ENCODE assay signal across 8 mouse cellular contexts in genomic region chr1:59913869-59914225, GRCm38 (mm10). TPM values are rescaled to one million over a fixed set of nuclear protein-coding genes. Genes with fewer than 3 reads are reported as not detected.
DNase-seq lines count a peak whose midpoint lies in the region; ATAC-seq and TF ChIP-seq lines count a peak whose summit lies in the region.

No protein-coding gene starts in this region.

- H3K4me2 ChIP-seq in embryonic facial prominence, embryonic 14.5 days (ENCODE audit: low read depth, low read length): peak overlapping the region; percentile 78
- H3K4me2 ChIP-seq in hindbrain, embryonic 14.5 days (replicated peaks): peak overlapping the region; percentile 83
- H3K4me2 ChIP-seq in stomach, embryonic 15.5 days: peak overlapping the region; percentile 61

- WGBS in embryonic facial prominence, embryonic 14.5 days: 4% methylated on average over 12 of the region's 12 CpGs
- 4% methylated on average over 12 of the region's 12 CpGs for WGBS in hindbrain, embryonic 14.5 days
- 2% methylated on average over 12 of the region's 12 CpGs for WGBS in stomach, embryonic 15.5 days

- peaks cover 24% of the 10 kb centered on the region for H3K79me3 ChIP-seq in C2C12 (ENCODE audit: low read depth)

- intact Hi-C loops in heart, postnatal 36 days (cut with DNase I): loop anchor here (2.0 kb wide), 1 partner anchor 27 kb away; no protein-coding TSS in a partner anchor

- H3K4me3 ChIP-seq in C2C12 (ENCODE audit: insufficient read depth, poor library complexity, severe bottlenecking): peak overlapping the region; percentile 78
- peak overlapping the region; percentile 99 for H3K4me3 ChIP-seq in embryonic facial prominence, embryonic 14.5 days (ENCODE audit: low read depth, low read length)
- peak overlapping the region; percentile 99 for H3K4me3 ChIP-seq in hindbrain, embryonic 14.5 days (replicated peaks; ENCODE audit: low read length)
- H3K4me3 ChIP-seq in stomach, embryonic 15.5 days (replicated peaks): peak overlapping the region; percentile 85

- TF ChIP-seq CTCF in C2C12 (IDR thresholded peaks at IDR 0.05; ENCODE audit: control insufficient read depth, insufficient read depth, insufficient read length): no peak

- H3K36me3 ChIP-seq in C2C12 (ENCODE audit: control insufficient read depth, insufficient read depth): no peaks in the 10 kb centered on the region
- H3K36me3 ChIP-seq in embryonic facial prominence, embryonic 14.5 days (ENCODE audit: control insufficient read depth, insufficient read depth, low read length): no peaks in the 10 kb centered on the region
- H3K36me3 ChIP-seq in hindbrain, embryonic 14.5 days (replicated peaks; ENCODE audit: control insufficient read depth, insufficient read depth): no peaks in the 10 kb centered on the region
- no peaks in the 10 kb centered on the region for H3K36me3 ChIP-seq in stomach, embryonic 15.5 days

- H3K4me1 ChIP-seq in embryonic facial prominence, embryonic 14.5 days (ENCODE audit: control insufficient read depth, insufficient read depth, low read length): peaks cover 21% of the 10 kb centered on the region
- peaks cover 30% of the 10 kb centered on the region for H3K4me1 ChIP-seq in hindbrain, embryonic 14.5 days (replicated peaks; ENCODE audit: control insufficient read depth, insufficient read depth, low read length)
- H3K4me1 ChIP-seq in stomach, embryonic 15.5 days: peaks cover 19% of the 10 kb centered on the region; the same call in 1 of the 2 replicates

- ATAC-seq in embryonic facial prominence, embryonic 14.5 days (ENCODE audit: low read depth): no peak
- no peak for ATAC-seq in hindbrain, embryonic 14.5 days (ENCODE audit: low FRiP score)
- ATAC-seq in stomach, embryonic 15.5 days (ENCODE audit: insufficient read depth, low FRiP score, low read depth): no peak

- no peaks in the 10 kb centered on the region for H3K9me3 ChIP-seq in embryonic facial prominence, embryonic 14.5 days (ENCODE audit: control insufficient read depth, low read length)
- H3K9me3 ChIP-seq in hindbrain, embryonic 14.5 days (ENCODE audit: control insufficient read depth, low read length): no peaks in the 10 kb centered on the region
- H3K9me3 ChIP-seq in stomach, embryonic 15.5 days: no peaks in the 10 kb centered on the region

- H3K9ac ChIP-seq in embryonic facial prominence, embryonic 14.5 days (ENCODE audit: low read depth, low read length): peak overlapping the region; percentile 95
- peak overlapping the region; percentile 99 for H3K9ac ChIP-seq in hindbrain, embryonic 14.5 days
- H3K9ac ChIP-seq in stomach, embryonic 15.5 days: peak overlapping the region; percentile 76

- no peaks in the 10 kb centered on the region for H3K27me3 ChIP-seq in C2C12 (ENCODE audit: control insufficient read depth, insufficient read depth, insufficient read length)
- H3K27me3 ChIP-seq in embryonic facial prominence, embryonic 14.5 days (replicated peaks; ENCODE audit: control insufficient read depth, insufficient read depth, low read length): no peaks in the 10 kb centered on the region
- H3K27me3 ChIP-seq in hindbrain, embryonic 14.5 days (ENCODE audit: control insufficient read depth, insufficient read depth, low read length): no peaks in the 10 kb centered on the region
- H3K27me3 ChIP-seq in stomach, embryonic 15.5 days (replicated peaks): no peaks in the 10 kb centered on the region

- peaks cover 56% of the 10 kb centered on the region for H3K79me2 ChIP-seq in C2C12 (ENCODE audit: control insufficient read depth, insufficient read depth)

- DNase-seq in heart, adult 11 months: peak; percentile 96
- DNase-seq in heart, postnatal 36 days: no peak
- DNase-seq in embryonic facial prominence, embryonic 14.5 days (ENCODE audit: low spot score): peak; percentile 50
- DNase-seq in hindbrain, embryonic 14.5 days (ENCODE audit: low spot score): peak; percentile 37
- peak; percentile 39 for DNase-seq in lung, postnatal 10 days
- no peak for DNase-seq in gastrocnemius, adult 8-10 months (ENCODE audit: low spot score in 2 of 2)

- H3ac ChIP-seq in C2C12 (ENCODE audit: control insufficient read depth, insufficient read length, low read depth): peak overlapping the region; percentile 94

- H3K27ac ChIP-seq in embryonic facial prominence, embryonic 14.5 days (replicated peaks; ENCODE audit: low read depth, low read length): no peak overlapping the region; the same call in 1 of the 2 replicates
- peak overlapping the region; percentile 99 for H3K27ac ChIP-seq in hindbrain, embryonic 14.5 days
- H3K27ac ChIP-seq in stomach, embryonic 15.5 days: peak overlapping the region; percentile 91

TF ChIP-seq in C2C12, 6 proteins besides CTCF, POLR2A, EP300 and RAD21:
- TF ChIP-seq USF1 (IDR thresholded peaks at IDR 0.05; ENCODE audit: low read depth) (no peak), FOSL1 (IDR thresholded peaks at IDR 0.05; ENCODE audit: insufficient read depth, low read length, poor library complexity, severe bottlenecking) (no peak), MYOD1 (IDR thresholded peaks at IDR 0.05; ENCODE audit: control insufficient read depth, insufficient read length, low read depth) (no peak)

RNA-seq across cellular contexts. Expression of gene Fam117b, which starts 1.0 kb away (rescaled TPM):
- 10 to 100 TPM; 14.3 to 19.3 TPM for total RNA-seq in heart, postnatal 36 days (2021)
- 5.8 TPM for polyA plus RNA-seq in C2C12 (2012; fragmentation: generic; extraction: Trizol)
- polyA plus RNA-seq in embryonic facial prominence, embryonic 14.5 days (2014; fragmentation: Nextera tagmentation; extraction: Ambion mirVana): 10.7 and 11.8 TPM in 2 replicates
- 58.6 and 63.3 TPM in 2 replicates for polyA plus RNA-seq in hindbrain, embryonic 14.5 days (2014; fragmentation: Nextera tagmentation; extraction: Ambion mirVana)
- polyA plus RNA-seq in stomach, embryonic 15.5 days (2015; fragmentation: Nextera tagmentation; extraction: Ambion mirVana): 7.0 and 8.0 TPM in 2 replicates
- 1 to 10 TPM; 4.1 to 5.9 (median 5.1) TPM for total RNA-seq in gastrocnemius, adult 8-10 months (2022)

Comparison
In these comparisons a context has a peak if more than half of its experiments do, and no peak if none do; other contexts are left out.
1. DNase-seq: peak in heart, adult 11 months (single experiment), embryonic facial prominence, embryonic 14.5 days (single experiment), hindbrain, embryonic 14.5 days (single experiment) and lung, postnatal 10 days (single experiment); none in heart, postnatal 36 days (0 of 2) and gastrocnemius, adult 8-10 months (0 of 2).
2. Peak in every context shown above with its lines, with median percentiles within 50 percentile points of each other: H3K4me3 ChIP-seq, H3K4me2 ChIP-seq and H3K9ac ChIP-seq.